Mouse (Mus musculus) cerebellum, adult 2 months (tissue): ENCODE measurements at regions not wholly inside any gene's neighbourhood (a gene's known extent, or its start where the extent isn't known, plus 50 kb on each side); places are given as distances from the start of the nearest gene placed in this dataset.

Experiments
- DNase-seq, 2 experiments: peaks; one replicate each; pipeline ENCODE4 v3.0.0; 2021
- H3K27ac ChIP-seq: fragments of 200-500 bp; 2 replicates; pipeline ENCODE4 v1.5.1; 2012; ENCODE audit warnings: low read length, control low read depth, inconsistent platforms; ENCODE audit not compliant: insufficient read depth
- H3K27me3 ChIP-seq: fragments of 200-500 bp; 2 replicates; pipeline ENCODE4 v1.6.1; 2012; ENCODE audit warnings: inconsistent platforms, mild to moderate bottlenecking, low read length, moderate library complexity; ENCODE audit not compliant: control insufficient read depth, insufficient read depth
- H3K4me1 ChIP-seq: fragments of 200-500 bp; 2 replicates; pipeline ENCODE4 v1.6.1; 2011; ENCODE audit warnings: low read length; ENCODE audit not compliant: control insufficient read depth, insufficient read depth
- H3K4me3 ChIP-seq: fragments of 200-500 bp; replicated peaks from 2 replicates; pipeline ENCODE3; 2011; ENCODE audit warnings: mild to moderate bottlenecking, low read depth, low read length, control low read depth; ENCODE audit not compliant: insufficient read depth
- CTCF ChIP-seq: fragments of 200-500 bp; IDR thresholded peaks from 2 replicates; pipeline ENCODE4 v1.5.1; 2011; ENCODE audit warnings: low read depth, mild to moderate bottlenecking, control low read depth, low read length, moderate library complexity, borderline replicate concordance; ENCODE audit not compliant: insufficient read depth
- POLR2A ChIP-seq: fragments of 200-500 bp; IDR thresholded peaks from 2 replicates; pipeline ENCODE4 v1.6.1; 2011; ENCODE audit warnings: low read length, control low read depth, borderline replicate concordance; ENCODE audit not compliant: insufficient read depth
- WGBS: fragments of 180-500 bp; shearing (Covaris S2); methylation state at CpG from one replicate; pipeline ENCODE4 v1.1.7; 2018; 5-methylcytosine and 5-hydroxymethylcytosine counted together

- WGBS, result 82% methylated on average over 3 of the region's 3 CpGs
- H3K27ac ChIP-seq, result no peak overlapping the region
- no peak overlapping the region for H3K4me3 ChIP-seq
- no peaks in the 10 kb centered on the region for H3K4me1 ChIP-seq
- TF ChIP-seq CTCF, result no peak
- no peak for TF ChIP-seq POLR2A
- no peaks in the 10 kb centered on the region for H3K27me3 ChIP-seq
- DNase-seq, result no peak
These were observed 883.3 kb upstream of the Gm7489 start for GRCm38 (mm10) chr15:53001429-53001828.

- H3K27ac ChIP-seq, result no peak overlapping the region
These were observed 882.7 kb upstream of the Gm7489 start for GRCm38 (mm10) chr15:53001964-53002363.

GRCm38 (mm10) chr15:53004078-53004477 lies 880.6 kb upstream of the Gm7489 start:
- Histone ChIP-seq H3K4me1 (no peaks in the 10 kb centered on the region), H3K27me3 (no peaks in the 10 kb centered on the region), H3K27ac (no peak overlapping the region), H3K4me3 (no peak overlapping the region)
- TF ChIP-seq POLR2A (no peak), CTCF (no peak)
- DNase-seq, result no peak

More at GRCm38 (mm10) chr15:53001964-53002363, 882.7 kb upstream of the Gm7489 start:
- H3K4me1 ChIP-seq, result no peaks in the 10 kb centered on the region
- DNase-seq, result no peak
- WGBS, result 94% methylated on average over 4 of the region's 4 CpGs
- H3K4me3 ChIP-seq, result no peak overlapping the region
- H3K27me3 ChIP-seq, result no peaks in the 10 kb centered on the region
- TF ChIP-seq POLR2A (no peak), CTCF (no peak)

- DNase-seq, result no peak
- no peaks in the 10 kb centered on the region for H3K4me1 ChIP-seq
- H3K4me3 ChIP-seq, result no peak overlapping the region
- H3K27ac ChIP-seq, result no peak overlapping the region
- no peaks in the 10 kb centered on the region for H3K27me3 ChIP-seq
- 64% methylated on average over 1 of the region's 1 CpGs for WGBS
- TF ChIP-seq POLR2A, result no peak
- TF ChIP-seq CTCF, result no peak
These were observed 877.9 kb upstream of the Gm7489 start for GRCm38 (mm10) chr15:53006844-53007243.

- 92% methylated on average over 3 of the region's 3 CpGs for WGBS
- Histone ChIP-seq H3K4me3 (no peak overlapping the region), H3K27ac (no peak overlapping the region), H3K4me1 (no peaks in the 10 kb centered on the region), H3K27me3 (no peaks in the 10 kb centered on the region)
- no peak for TF ChIP-seq CTCF
- no peak for TF ChIP-seq POLR2A
- DNase-seq, result no peak
These were observed 875.4 kb upstream of the Gm7489 start for GRCm38 (mm10) chr15:53009337-53009736.
